Mouse (Mus musculus): ENCODE results near the gene Hgfac.

Gene Hgfac

GRCm38 (mm10) chr5:35042431-35043109, 1.3 kb downstream of the Hgfac start:
- no peak for DNase-seq (ENCODE audit: low spot score)

GRCm38 (mm10) chr5:35043110-35043451, 1.8 kb downstream of the Hgfac start:
- peak; percentile 82 for DNase-seq (ENCODE audit: low spot score)

GRCm38 (mm10) chr5:35050541-35050940, 9.2 kb downstream of the Hgfac start:
- DNase-seq (ENCODE audit: low spot score) = no peak

DNA sequence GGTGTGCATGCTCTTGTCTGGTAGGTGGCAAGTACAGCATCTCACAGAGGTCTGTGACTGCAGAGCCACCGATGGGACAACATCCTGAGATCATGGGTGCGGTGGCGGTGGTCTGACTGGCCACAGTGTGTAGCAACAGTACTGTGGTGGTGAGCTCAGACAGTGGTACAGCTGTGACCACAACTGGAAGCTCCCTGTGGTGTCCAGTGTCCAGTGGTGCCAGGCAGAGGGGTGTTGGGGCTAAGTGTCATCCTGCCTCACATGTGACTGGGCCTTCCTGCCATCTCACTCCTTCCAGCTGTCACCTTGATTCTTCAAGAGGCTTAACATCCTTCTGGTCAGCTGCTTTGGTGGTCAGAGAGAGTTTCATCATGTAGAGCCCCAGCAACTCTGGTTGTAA, 13.3 kb downstream of the Hgfac start:
- DNase-seq (ENCODE audit: low spot score) = no peak

DNA sequence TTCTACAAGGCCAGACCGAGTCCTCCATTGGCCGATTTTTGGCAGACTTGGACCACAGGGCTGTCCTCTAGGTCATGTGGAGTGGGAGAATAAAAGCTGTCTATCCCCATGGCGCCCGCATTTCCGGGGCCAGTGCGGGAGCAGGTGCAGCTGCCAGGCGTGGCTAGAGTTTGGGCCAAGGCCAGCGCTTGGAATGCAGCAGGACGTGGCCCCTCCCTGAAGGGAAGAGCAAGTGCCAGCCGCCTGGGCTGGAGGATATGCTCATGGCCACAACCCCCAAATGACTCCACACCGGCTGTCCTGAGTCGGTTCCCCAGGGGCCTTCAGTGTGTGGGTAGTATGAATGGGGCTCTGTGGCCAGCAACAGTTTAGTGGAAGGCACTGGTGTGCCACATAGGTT, 13.8 kb downstream of the Hgfac start:
- no peak for DNase-seq (ENCODE audit: low spot score)

GRCm38 (mm10) chr5:35056604-35057432, 15.5 kb downstream of the Hgfac start, which contains the start of gene Dok7:
Gene Dok7, plus strand, starts transcription at chr5:35056766.
- no peak for DNase-seq (ENCODE audit: low spot score)

GRCm38 (mm10) chr5:35057582-35057981, 16.3 kb downstream of the Hgfac start:
- no peak for DNase-seq (ENCODE audit: low spot score)

- no peak for DNase-seq (ENCODE audit: low spot score)
These were observed 16.9 kb downstream of the Hgfac start for GRCm38 (mm10) chr5:35058216-35058615.

GRCm38 (mm10) chr5:35060098-35060497, 18.8 kb downstream of the Hgfac start:
- no peak for DNase-seq (ENCODE audit: low spot score)

DNA sequence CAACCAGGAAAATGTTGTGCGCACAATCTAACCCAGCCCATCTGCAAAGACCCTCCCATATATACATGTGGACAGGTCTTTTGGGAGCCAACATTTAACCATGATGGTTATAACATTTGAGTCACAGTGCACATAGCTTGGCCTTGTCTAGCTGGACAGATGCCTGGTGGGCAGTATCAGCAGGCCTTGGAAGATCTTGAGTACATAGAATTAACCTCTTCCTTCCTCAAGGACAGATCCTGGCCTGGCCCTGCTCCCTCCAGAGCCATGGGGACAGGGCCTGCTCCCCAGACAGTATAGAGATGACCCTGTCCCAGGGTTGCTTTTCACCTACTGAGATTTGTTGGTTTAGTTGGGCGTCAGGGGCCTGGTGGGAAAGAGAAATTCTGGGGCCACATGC, 28.5 kb downstream of the Hgfac start:
- no peak for DNase-seq (ENCODE audit: low spot score)

GRCm38 (mm10) chr5:35070314-35070713, 29.0 kb downstream of the Hgfac start:
- no peak for DNase-seq (ENCODE audit: low spot score)

DNA sequence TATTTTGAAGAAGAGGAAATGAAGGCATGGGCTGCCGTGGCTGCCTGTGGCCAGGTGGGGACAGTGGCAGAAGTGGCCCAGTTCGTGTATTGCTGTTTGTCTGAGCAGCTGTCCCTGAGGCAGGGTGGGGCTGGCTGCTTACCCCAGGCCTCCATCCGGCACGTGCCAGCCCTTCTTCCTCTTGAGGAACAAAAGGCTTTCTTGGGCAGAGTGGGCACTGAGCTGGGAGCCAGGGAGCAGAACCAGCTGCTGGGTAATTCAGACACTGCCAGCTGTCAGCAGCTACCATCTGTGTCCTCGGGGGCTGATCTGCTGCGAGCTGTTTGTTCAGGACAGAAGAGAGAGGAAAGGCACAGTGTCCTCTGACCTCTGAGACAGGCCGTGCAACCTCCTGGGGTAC, 29.6 kb downstream of the Hgfac start:
- DNase-seq (ENCODE audit: low spot score) = no peak

- DNase-seq (ENCODE audit: low spot score) = no peak
These were observed 30.5 kb downstream of the Hgfac start for GRCm38 (mm10) chr5:35071855-35072254.

- no peak for DNase-seq (ENCODE audit: low spot score)
These were observed 31.9 kb downstream of the Hgfac start for GRCm38 (mm10) chr5:35073235-35073634.

GRCm38 (mm10) chr5:35073992-35074391, 32.7 kb downstream of the Hgfac start:
- DNase-seq (ENCODE audit: low spot score) = no peak

GRCm38 (mm10) chr5:35076369-35076768, 35.1 kb downstream of the Hgfac start:
- DNase-seq (ENCODE audit: low spot score) = no peak

- no peak for DNase-seq (ENCODE audit: low spot score)
These were observed 37.8 kb downstream of the Hgfac start for GRCm38 (mm10) chr5:35079101-35079500.

GRCm38 (mm10) chr5:35084913-35085312, 43.6 kb downstream of the Hgfac start:
- DNase-seq (ENCODE audit: low spot score) = no peak

- peak; percentile 52 for DNase-seq (ENCODE audit: low spot score)
These were observed 47.7 kb downstream of the Hgfac start for GRCm38 (mm10) chr5:35088785-35089613.

- DNase-seq (ENCODE audit: low spot score) = no peak
These were observed 48.3 kb downstream of the Hgfac start for GRCm38 (mm10) chr5:35089614-35089963.

GRCm38 (mm10) chr5:35091636-35092035, 50.3 kb downstream of the Hgfac start:
- DNase-seq (ENCODE audit: low spot score) = no peak
